Mouse (Mus musculus): ENCODE measurements around the gene Cpsf2. TPM values are rescaled to one million over a fixed set of nuclear protein-coding genes. Genes with fewer than 3 reads are reported as not detected.

The Cpsf2 gene
- polyA plus RNA-seq, 1 experiment from 2014 or later: 43.8 TPM

GRCm38 (mm10) chr12:101994576-101995467, 19.0 kb downstream of the Cpsf2 start:
- Histone ChIP-seq H3K4me3 (ENCODE audit: low read depth, low read length) (no peak overlapping the region), H3K9ac (ENCODE audit: low read length) (no peak overlapping the region), H3K9me3 (ENCODE audit: control insufficient read depth, low read length) (no peaks in the 10 kb centered on the region), H3K27ac (ENCODE audit: low read depth, low read length) (no peak overlapping the region), H3K4me1 (ENCODE audit: control insufficient read depth, insufficient read depth, low read length) (no peaks in the 10 kb centered on the region), H3K27me3 (ENCODE audit: control insufficient read depth, insufficient read depth, low read length) (no peaks in the 10 kb centered on the region), H3K4me2 (ENCODE audit: low read depth) (no peak overlapping the region), H3K36me3 (ENCODE audit: control insufficient read depth, insufficient read depth, low read length) (peaks cover 24% of the 10 kb centered on the region)
- no peak for ATAC-seq (ENCODE audit: insufficient read depth, low FRiP score, low TSS enrichment)
- 91% methylated on average over 8 of the region's 8 CpGs for WGBS
- DNase-seq (ENCODE audit: low spot score): no peak

DNA sequence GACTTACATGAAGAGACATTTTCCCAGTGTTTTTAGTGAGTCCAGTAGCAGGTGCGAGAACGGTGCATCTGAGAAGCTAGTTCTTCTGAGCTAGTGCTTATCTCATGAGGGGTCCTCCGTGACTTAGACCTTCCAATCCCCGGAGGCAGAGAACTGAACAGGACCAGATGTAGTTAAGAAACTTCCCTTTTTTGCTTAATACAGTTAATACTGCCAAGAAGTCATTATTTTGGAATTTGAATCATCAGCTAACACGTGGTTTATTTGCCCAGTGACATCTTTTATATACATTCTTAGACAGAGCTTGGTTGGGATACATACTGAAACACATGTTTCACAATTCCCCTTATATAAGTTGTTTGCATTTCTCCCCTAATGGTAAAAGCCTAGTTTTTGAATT, 23.1 kb downstream of the Cpsf2 start:
- WGBS: 96% methylated on average over 5 of the region's 5 CpGs
- H3K4me1 ChIP-seq (ENCODE audit: control insufficient read depth, insufficient read depth, low read length): no peaks in the 10 kb centered on the region
- no peak for ATAC-seq (ENCODE audit: insufficient read depth, low FRiP score, low TSS enrichment)
- peaks cover 14% of the 10 kb centered on the region for H3K36me3 ChIP-seq (ENCODE audit: control insufficient read depth, insufficient read depth, low read length)
- DNase-seq (ENCODE audit: low spot score): no peak
- no peak overlapping the region for H3K4me2 ChIP-seq (ENCODE audit: low read depth)
- no peaks in the 10 kb centered on the region for H3K27me3 ChIP-seq (ENCODE audit: control insufficient read depth, insufficient read depth, low read length)
- no peak overlapping the region for H3K4me3 ChIP-seq (ENCODE audit: low read depth, low read length)
- no peaks in the 10 kb centered on the region for H3K9me3 ChIP-seq (ENCODE audit: control insufficient read depth, low read length)
- no peak overlapping the region for H3K27ac ChIP-seq (ENCODE audit: low read depth, low read length)
- no peak overlapping the region for H3K9ac ChIP-seq (ENCODE audit: low read length)

DNA sequence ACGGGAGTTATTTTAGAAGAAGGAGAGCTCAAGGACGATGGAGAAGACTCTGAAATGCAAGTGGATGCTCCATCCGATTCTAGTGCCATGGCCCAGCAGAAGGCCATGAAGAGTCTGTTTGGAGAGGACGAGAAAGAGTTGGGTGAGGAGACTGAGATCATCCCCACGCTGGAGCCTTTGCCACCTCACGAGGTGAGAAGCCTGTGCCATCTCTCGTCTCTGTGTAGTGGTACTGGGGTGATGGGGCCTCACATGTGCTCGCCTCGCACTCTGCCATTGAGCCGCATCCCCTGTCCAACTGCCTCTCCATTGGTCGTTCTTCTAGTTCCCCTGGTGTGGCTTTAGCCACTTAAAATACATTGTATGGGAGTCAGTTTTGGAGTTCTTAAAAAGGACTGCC, 25.0 kb downstream of the Cpsf2 start:
- peaks cover 14% of the 10 kb centered on the region for H3K36me3 ChIP-seq (ENCODE audit: control insufficient read depth, insufficient read depth, low read length)
- no peak for DNase-seq (ENCODE audit: low spot score)

DNA sequence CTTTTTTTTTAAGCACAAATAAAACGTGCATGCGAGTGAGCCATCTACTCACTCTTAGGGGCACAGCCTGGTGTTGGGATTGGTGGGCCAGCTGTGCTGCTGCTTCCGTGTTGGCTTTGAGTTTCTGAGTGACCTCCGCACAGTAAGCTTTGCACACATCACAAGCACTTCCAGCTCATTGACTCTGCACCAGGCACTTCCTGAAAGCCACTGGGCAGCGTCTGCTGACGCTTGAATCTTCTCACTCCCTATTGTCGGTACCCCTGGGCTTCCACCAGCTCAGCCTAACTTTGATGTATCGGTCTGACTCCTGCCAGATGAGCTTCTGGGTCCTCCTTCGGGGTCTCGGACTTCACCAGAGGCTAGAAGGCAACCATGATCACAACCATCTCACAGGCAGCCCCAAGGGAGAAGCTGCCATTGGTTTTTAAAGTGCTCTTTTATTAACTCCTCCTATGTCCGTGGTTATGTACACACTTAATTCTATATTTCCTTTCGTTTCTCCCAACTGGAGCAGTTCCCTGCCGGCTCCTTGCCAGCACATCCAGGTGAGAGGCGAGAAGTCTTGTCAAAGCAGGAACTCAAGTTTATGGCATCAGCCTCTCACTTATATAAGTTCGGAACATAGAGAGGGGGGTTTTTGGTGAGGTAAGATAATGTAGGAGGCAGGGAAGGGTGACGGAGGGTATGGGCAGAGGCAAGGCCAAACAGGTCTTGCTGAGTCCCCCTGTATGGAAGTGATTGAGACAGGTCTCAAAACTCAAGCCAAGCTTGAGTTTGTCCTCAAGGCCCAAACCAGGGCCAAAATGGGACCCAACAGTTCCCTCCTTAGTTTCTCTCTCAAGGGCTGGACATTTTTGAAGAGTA, 32.6 kb downstream of the Cpsf2 start:
- DNase-seq (ENCODE audit: low spot score) (no peak), ATAC-seq (ENCODE audit: insufficient read depth, low FRiP score, low TSS enrichment) (no peak)
- H3K4me1 ChIP-seq (ENCODE audit: control insufficient read depth, insufficient read depth, low read length): no peaks in the 10 kb centered on the region
- no peaks in the 10 kb centered on the region for H3K27me3 ChIP-seq (ENCODE audit: control insufficient read depth, insufficient read depth, low read length)
- no peak overlapping the region for H3K4me3 ChIP-seq (ENCODE audit: low read depth, low read length)
- 91% methylated on average over 16 of the region's 16 CpGs for WGBS
- no peak overlapping the region for H3K9ac ChIP-seq (ENCODE audit: low read length)
- H3K4me2 ChIP-seq (ENCODE audit: low read depth): no peak overlapping the region
- H3K36me3 ChIP-seq (ENCODE audit: control insufficient read depth, insufficient read depth, low read length): 0 out of 2 replicates have a peak, but pooled peaks cover 3% of the 10 kb centered on the region
- no peak overlapping the region for H3K27ac ChIP-seq (ENCODE audit: low read depth, low read length)
- H3K9me3 ChIP-seq (ENCODE audit: control insufficient read depth, low read length): no peaks in the 10 kb centered on the region

More for the DNA sequence above, 25.0 kb downstream of the Cpsf2 start:
- H3K4me2 ChIP-seq (ENCODE audit: low read depth): no peak overlapping the region
- no peak overlapping the region for H3K27ac ChIP-seq (ENCODE audit: low read depth, low read length)
- no peaks in the 10 kb centered on the region for H3K4me1 ChIP-seq (ENCODE audit: control insufficient read depth, insufficient read depth, low read length)
- ATAC-seq (ENCODE audit: insufficient read depth, low FRiP score, low TSS enrichment): no peak
- no peak overlapping the region for H3K9ac ChIP-seq (ENCODE audit: low read length)
- H3K9me3 ChIP-seq (ENCODE audit: control insufficient read depth, low read length): no peaks in the 10 kb centered on the region
- 91% methylated on average over 11 of the region's 11 CpGs for WGBS
- no peak overlapping the region for H3K4me3 ChIP-seq (ENCODE audit: low read depth, low read length)
- H3K27me3 ChIP-seq (ENCODE audit: control insufficient read depth, insufficient read depth, low read length): no peaks in the 10 kb centered on the region

DNA sequence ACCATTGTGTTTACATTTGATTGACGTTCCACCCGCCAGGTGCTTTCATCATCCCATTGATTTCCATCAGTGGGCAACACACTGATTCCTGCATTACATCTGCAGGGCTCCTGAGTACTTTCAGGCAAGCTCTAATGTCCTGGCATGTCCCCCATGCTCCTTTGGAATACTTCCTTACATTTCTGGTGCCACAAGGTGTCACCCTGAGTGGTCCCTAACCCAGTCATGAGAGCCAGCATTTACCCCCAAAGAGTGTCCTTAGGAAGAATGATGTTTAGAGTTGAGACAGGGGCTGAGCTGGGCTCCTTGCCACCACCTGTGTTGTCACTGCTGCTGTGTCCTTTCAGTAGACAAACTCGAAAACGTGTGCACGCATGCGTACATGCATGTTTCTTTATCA, 33.8 kb downstream of the Cpsf2 start:
- H3K4me3 ChIP-seq (ENCODE audit: low read depth, low read length): no peak overlapping the region
- H3K4me1 ChIP-seq (ENCODE audit: control insufficient read depth, insufficient read depth, low read length): no peaks in the 10 kb centered on the region
- ATAC-seq (ENCODE audit: insufficient read depth, low FRiP score, low TSS enrichment) (no peak), DNase-seq (ENCODE audit: low spot score) (no peak)
- no peaks in the 10 kb centered on the region for H3K27me3 ChIP-seq (ENCODE audit: control insufficient read depth, insufficient read depth, low read length)
- no peak overlapping the region for H3K4me2 ChIP-seq (ENCODE audit: low read depth)
- no peaks in the 10 kb centered on the region for H3K9me3 ChIP-seq (ENCODE audit: control insufficient read depth, low read length)
- H3K9ac ChIP-seq (ENCODE audit: low read length): no peak overlapping the region
- H3K27ac ChIP-seq (ENCODE audit: low read depth, low read length): no peak overlapping the region
- WGBS: 93% methylated on average over 6 of the region's 6 CpGs
- no peaks in the 10 kb centered on the region for H3K36me3 ChIP-seq (ENCODE audit: control insufficient read depth, insufficient read depth, low read length)

- no peak overlapping the region for H3K4me2 ChIP-seq (ENCODE audit: low read depth)
- no peaks in the 10 kb centered on the region for H3K9me3 ChIP-seq (ENCODE audit: control insufficient read depth, low read length)
- H3K9ac ChIP-seq (ENCODE audit: low read length): no peak overlapping the region
- H3K4me1 ChIP-seq (ENCODE audit: control insufficient read depth, insufficient read depth, low read length): no peaks in the 10 kb centered on the region
- H3K36me3 ChIP-seq (ENCODE audit: control insufficient read depth, insufficient read depth, low read length): no peaks in the 10 kb centered on the region
- no peak overlapping the region for H3K4me3 ChIP-seq (ENCODE audit: low read depth, low read length)
- no peaks in the 10 kb centered on the region for H3K27me3 ChIP-seq (ENCODE audit: control insufficient read depth, insufficient read depth, low read length)
- no peak for DNase-seq (ENCODE audit: low spot score)
- no peak overlapping the region for H3K27ac ChIP-seq (ENCODE audit: low read depth, low read length)
- 85% methylated on average over 5 of the region's 5 CpGs for WGBS
- ATAC-seq (ENCODE audit: insufficient read depth, low FRiP score, low TSS enrichment): no peak
Measured at GRCm38 (mm10) chr12:102014411-102014810, 38.6 kb downstream of the Cpsf2 start.

GRCm38 (mm10) chr12:102015127-102015526, 39.3 kb downstream of the Cpsf2 start:
- DNase-seq (ENCODE audit: low spot score): no peak
- H3K4me1 ChIP-seq (ENCODE audit: control insufficient read depth, insufficient read depth, low read length): no peaks in the 10 kb centered on the region
- no peak overlapping the region for H3K4me2 ChIP-seq (ENCODE audit: low read depth)
- WGBS: 98% methylated on average over 6 of the region's 6 CpGs
- no peaks in the 10 kb centered on the region for H3K9me3 ChIP-seq (ENCODE audit: control insufficient read depth, low read length)
- no peaks in the 10 kb centered on the region for H3K36me3 ChIP-seq (ENCODE audit: control insufficient read depth, insufficient read depth, low read length)
- H3K9ac ChIP-seq (ENCODE audit: low read length): no peak overlapping the region
- no peaks in the 10 kb centered on the region for H3K27me3 ChIP-seq (ENCODE audit: control insufficient read depth, insufficient read depth, low read length)
- no peak overlapping the region for H3K27ac ChIP-seq (ENCODE audit: low read depth, low read length)
- no peak for ATAC-seq (ENCODE audit: insufficient read depth, low FRiP score, low TSS enrichment)
- H3K4me3 ChIP-seq (ENCODE audit: low read depth, low read length): no peak overlapping the region

- H3K27ac ChIP-seq (ENCODE audit: low read depth, low read length): no peak overlapping the region
- WGBS: 94% methylated on average over 6 of the region's 6 CpGs
- no peak overlapping the region for H3K4me2 ChIP-seq (ENCODE audit: low read depth)
- no peaks in the 10 kb centered on the region for H3K27me3 ChIP-seq (ENCODE audit: control insufficient read depth, insufficient read depth, low read length)
- no peak overlapping the region for H3K4me3 ChIP-seq (ENCODE audit: low read depth, low read length)
- H3K36me3 ChIP-seq (ENCODE audit: control insufficient read depth, insufficient read depth, low read length): no peaks in the 10 kb centered on the region
- ATAC-seq (ENCODE audit: insufficient read depth, low FRiP score, low TSS enrichment) (no peak), DNase-seq (ENCODE audit: low spot score) (no peak)
- H3K9me3 ChIP-seq (ENCODE audit: control insufficient read depth, low read length): no peaks in the 10 kb centered on the region
- no peak overlapping the region for H3K9ac ChIP-seq (ENCODE audit: low read length)
- no peaks in the 10 kb centered on the region for H3K4me1 ChIP-seq (ENCODE audit: control insufficient read depth, insufficient read depth, low read length)
Measured at GRCm38 (mm10) chr12:102021923-102022322, 46.1 kb downstream of the Cpsf2 start.
